ENCODE assay signal across 31 mouse cellular contexts in genomic region chr3:28210847-28211803, GRCm38 (mm10). TPM values are rescaled to one million over a fixed set of nuclear protein-coding genes. Genes with fewer than 3 reads are reported as not detected.
A peak's percentile ranks its signal among the peaks of the same experiment; 100 is the strongest.
DNase-seq lines count a peak whose midpoint lies in the region; ATAC-seq and TF ChIP-seq lines count a peak whose summit lies in the region.
"Had no signal": no experiment of that assay in that cellular context is flagged by ENCODE, and none has a peak within 500 bp of the region (broad histone marks: within the 10 kb centered on the region; RNA-seq: fewer than 3 reads in every experiment).

No protein-coding gene starts in this region.

- CTCF ChIA-PET in Patski (lab: Charles Lee): no interaction called here

- no peak overlapping the region for H3K9ac ChIP-seq in forebrain, postnatal 0 days
- H3K9ac ChIP-seq in forebrain, embryonic 13.5 days: no peak overlapping the region
- H3K9ac ChIP-seq in midbrain, embryonic 13.5 days (replicated peaks): no peak overlapping the region
- no peak overlapping the region for H3K9ac ChIP-seq in midbrain, embryonic 16.5 days (ENCODE audit: low read depth, low read length)
- H3K9ac ChIP-seq: embryonic facial prominence, embryonic 15.5 days; hindbrain, embryonic 12.5 days; liver, embryonic 14.5 days; neural tube, embryonic 15.5 days had no signal

- H3K36me3 ChIP-seq in forebrain, postnatal 0 days (ENCODE audit: insufficient read depth): no peaks in the 10 kb centered on the region
- no peaks in the 10 kb centered on the region for H3K36me3 ChIP-seq in forebrain, embryonic 13.5 days (ENCODE audit: poor library complexity, severe bottlenecking)
- H3K36me3 ChIP-seq in midbrain, embryonic 13.5 days: no peaks in the 10 kb centered on the region
- no peaks in the 10 kb centered on the region for H3K36me3 ChIP-seq in midbrain, embryonic 10.5 days
- no peaks in the 10 kb centered on the region for H3K36me3 ChIP-seq in midbrain, embryonic 16.5 days (ENCODE audit: control insufficient read depth, insufficient read depth, low read length)
- H3K36me3 ChIP-seq: embryonic facial prominence, embryonic 10.5 days; embryonic facial prominence, embryonic 15.5 days; heart, embryonic 10.5 days; hindbrain, embryonic 12.5 days; neural tube, embryonic 15.5 days had no signal

- H3K4me2 ChIP-seq in forebrain, postnatal 0 days (ENCODE audit: low read depth): no peak overlapping the region
- no peak overlapping the region for H3K4me2 ChIP-seq in forebrain, embryonic 13.5 days
- H3K4me2 ChIP-seq in midbrain, embryonic 13.5 days (replicated peaks): no peak overlapping the region
- H3K4me2 ChIP-seq in midbrain, embryonic 16.5 days (ENCODE audit: low read length): no peak overlapping the region
- H3K4me2 ChIP-seq: embryonic facial prominence, embryonic 15.5 days; hindbrain, embryonic 12.5 days; neural tube, embryonic 15.5 days had no signal

- POLR2A ChIA-PET in Patski (lab: Charles Lee): no interaction called here

- no peak for ATAC-seq in forebrain, postnatal 0 days
- ATAC-seq in forebrain, embryonic 13.5 days: no peak
- peak; percentile 50; the same call in 1 of the 2 replicates for ATAC-seq in midbrain, embryonic 13.5 days
- ATAC-seq in Patski: peak; percentile 62
- ATAC-seq in midbrain, embryonic 16.5 days: peak; percentile 62
- ATAC-seq: CD4-positive, CD25-positive, alpha-beta regulatory T cell, adult 4 months had no signal

- WGBS in forebrain, postnatal 0 days: 58% methylated on average over 14 of the region's 14 CpGs
- 71% methylated on average over 14 of the region's 14 CpGs for WGBS in forebrain, embryonic 13.5 days
- WGBS in midbrain, embryonic 13.5 days: 77% methylated on average over 14 of the region's 14 CpGs
- WGBS in midbrain, embryonic 10.5 days: 93% methylated on average over 14 of the region's 14 CpGs
- WGBS in midbrain, embryonic 16.5 days: 72% methylated on average over 14 of the region's 14 CpGs

- no peak overlapping the region for H3K27ac ChIP-seq in forebrain, postnatal 0 days (ENCODE audit: low read depth, low read length)
- H3K27ac ChIP-seq in forebrain, embryonic 13.5 days: no peak overlapping the region
- H3K27ac ChIP-seq in midbrain, embryonic 13.5 days: no peak overlapping the region
- no peak overlapping the region for H3K27ac ChIP-seq in midbrain, embryonic 10.5 days (replicated peaks)
- H3K27ac ChIP-seq in midbrain, embryonic 16.5 days (ENCODE audit: low read length): no peak overlapping the region
- H3K27ac ChIP-seq: embryonic facial prominence, embryonic 10.5 days; embryonic facial prominence, embryonic 15.5 days; heart, embryonic 10.5 days; hindbrain, embryonic 12.5 days; liver, embryonic 14.5 days; macrophage; neural tube, embryonic 15.5 days had no signal

- no peaks in the 10 kb centered on the region for H3K9me3 ChIP-seq in forebrain, postnatal 0 days (ENCODE audit: low read length)
- H3K9me3 ChIP-seq in forebrain, embryonic 13.5 days (replicated peaks): no peaks in the 10 kb centered on the region
- no peaks in the 10 kb centered on the region for H3K9me3 ChIP-seq in midbrain, embryonic 13.5 days
- no peaks in the 10 kb centered on the region for H3K9me3 ChIP-seq in midbrain, embryonic 10.5 days (replicated peaks)
- no peaks in the 10 kb centered on the region for H3K9me3 ChIP-seq in midbrain, embryonic 16.5 days (replicated peaks; ENCODE audit: control insufficient read depth, low read length, poor library complexity, severe bottlenecking)
- H3K9me3 ChIP-seq: embryonic facial prominence, embryonic 10.5 days; embryonic facial prominence, embryonic 15.5 days; heart, embryonic 10.5 days; hindbrain, embryonic 12.5 days; neural tube, embryonic 15.5 days had no signal

- TF ChIP-seq CTCF in forebrain, postnatal 0 days (IDR thresholded peaks at IDR 0.05; ENCODE audit: low read depth): no peak
- TF ChIP-seq CTCF in Patski (IDR thresholded peaks at IDR 0.05): no peak

- in situ Hi-C loops in Patski (cut with MboI; ENCODE audit: low pct_unique_long_range_greater_than_20kb): no loop called here

- no peak overlapping the region for H3K4me3 ChIP-seq in forebrain, postnatal 0 days (ENCODE audit: low read depth, low read length)
- H3K4me3 ChIP-seq in forebrain, embryonic 13.5 days: no peak overlapping the region
- H3K4me3 ChIP-seq in midbrain, embryonic 13.5 days (replicated peaks): no peak overlapping the region
- no peak overlapping the region for H3K4me3 ChIP-seq in midbrain, embryonic 10.5 days
- no peak overlapping the region for H3K4me3 ChIP-seq in midbrain, embryonic 16.5 days (ENCODE audit: low read depth, low read length)
- H3K4me3 ChIP-seq: embryonic facial prominence, embryonic 10.5 days; embryonic facial prominence, embryonic 15.5 days; heart, embryonic 10.5 days; hindbrain, embryonic 12.5 days; neural tube, embryonic 15.5 days had no signal

- H3K4me1 ChIP-seq in forebrain, postnatal 0 days (ENCODE audit: insufficient read depth): no peaks in the 10 kb centered on the region
- 0 out of 2 replicates have a peak, but pooled peaks cover 5% of the 10 kb centered on the region for H3K4me1 ChIP-seq in forebrain, embryonic 13.5 days
- no peaks in the 10 kb centered on the region for H3K4me1 ChIP-seq in midbrain, embryonic 13.5 days (replicated peaks)
- H3K4me1 ChIP-seq in midbrain, embryonic 10.5 days: no peaks in the 10 kb centered on the region
- H3K4me1 ChIP-seq in midbrain, embryonic 16.5 days (ENCODE audit: control insufficient read depth, insufficient read depth, low read length): no peaks in the 10 kb centered on the region
- H3K4me1 ChIP-seq: embryonic facial prominence, embryonic 10.5 days; embryonic facial prominence, embryonic 15.5 days; heart, embryonic 10.5 days; hindbrain, embryonic 12.5 days; neural tube, embryonic 15.5 days had no signal

- no peaks in the 10 kb centered on the region for H3K27me3 ChIP-seq in forebrain, postnatal 0 days (ENCODE audit: insufficient read depth, low read length)
- H3K27me3 ChIP-seq in forebrain, embryonic 13.5 days: no peaks in the 10 kb centered on the region
- H3K27me3 ChIP-seq in midbrain, embryonic 13.5 days: no peaks in the 10 kb centered on the region
- H3K27me3 ChIP-seq in midbrain, embryonic 10.5 days (ENCODE audit: low read depth, poor library complexity, severe bottlenecking): no peaks in the 10 kb centered on the region
- no peaks in the 10 kb centered on the region for H3K27me3 ChIP-seq in Patski
- no peaks in the 10 kb centered on the region for H3K27me3 ChIP-seq in midbrain, embryonic 16.5 days (ENCODE audit: control insufficient read depth, insufficient read depth, low read depth, low read length)
- H3K27me3 ChIP-seq: embryonic facial prominence, embryonic 15.5 days; hindbrain, embryonic 12.5 days; neural tube, embryonic 15.5 days had no signal

- DNase-seq in forebrain, postnatal 0 days: peak; percentile 8
- no peak for DNase-seq in midbrain, embryonic 10.5 days (ENCODE audit: low spot score)
- no peak for DNase-seq in Patski (ENCODE audit: low read depth, low spot score)
- no peak for DNase-seq in urinary bladder, postnatal 10 days (ENCODE audit: low spot score)
- DNase-seq in left cerebral cortex, adult 18-20 months (ENCODE audit: low spot score in 2 of 2): no peak
- DNase-seq: adrenal gland, postnatal 14 days; cerebellum, adult 2 months; cerebellum, postnatal 25 days; gastrocnemius, postnatal 14 days; heart, postnatal 36 days; kidney, adult 9 months; kidney, postnatal 10 days; layer of hippocampus, postnatal 36 days; liver; lung, adult 2 months; lung, postnatal 10 days; retina, postnatal 1 day; right cerebral cortex, postnatal 14 days; thymus, adult 2 months; thymus, postnatal 36 days had no signal

RNA-seq across cellular contexts. Expression of gene Tnik, which starts 51.9 kb away (rescaled TPM):
- total RNA-seq in forebrain, postnatal 0 days (2014; rRNA removed): 105 and 125 TPM in 2 replicates
- 27.9 and 43.0 TPM in 2 replicates for polyA plus RNA-seq in forebrain, postnatal 0 days (2015; fragmentation: Nextera tagmentation; extraction: Ambion mirVana)
- polyA plus RNA-seq in forebrain, embryonic 13.5 days (2015; fragmentation: Nextera tagmentation; extraction: Ambion mirVana): 49.3 and 54.9 TPM in 2 replicates
- polyA plus RNA-seq in midbrain, embryonic 13.5 days (2015; fragmentation: Nextera tagmentation; extraction: Ambion mirVana): 70.2 and 71.2 TPM in 2 replicates
- 6.6 and 11.4 TPM in 2 replicates for polyA plus RNA-seq in midbrain, embryonic 10.5 days (2016; fragmentation: Nextera tagmentation; extraction: Ambion mirVana)
- 20.7 TPM for polyA plus RNA-seq in Patski (2021)
- polyA plus RNA-seq in midbrain, embryonic 16.5 days (2015; fragmentation: Nextera tagmentation; extraction: Ambion mirVana): 68.2 and 76.3 TPM in 2 replicates
- total RNA-seq in left cerebral cortex, adult 18-20 months (2021): 100 to 1,000 TPM; 172 to 173 TPM

Comparison
In these comparisons a context has a peak if more than half of its experiments do, and no peak if none do; other contexts are left out.
1. ATAC-seq: peak in midbrain, embryonic 13.5 days (single experiment), Patski (single experiment) and midbrain, embryonic 16.5 days (single experiment); none in forebrain, postnatal 0 days (single experiment) and forebrain, embryonic 13.5 days (single experiment).